Mouse (Mus musculus) A20 (cell line): ENCODE results near the gene Clca3a1.
"Not testable (repeated sequence)": the region's sequence is repeated elsewhere in the genome, so short reads cannot be mapped to it uniquely, and the experiment has no call there.

Source experiments
- DNase-seq: peaks from one replicate; pipeline ENCODE4 v3.0.0-alpha.2; 2011; ENCODE audit warnings: low read depth, low spot score

Gene Clca3a1

GRCm38 (mm10) chr3:144760592-144761309 is at the start of gene Clca3a1:
TSS of gene Clca3a1 (minus strand) at chr3:144760977.
- DNase-seq = no peak

- not testable (repeated sequence) for DNase-seq
Observed at GRCm38 (mm10) chr3:144808153-144808925, 47.6 kb upstream of the Clca3a1 start.

DNA sequence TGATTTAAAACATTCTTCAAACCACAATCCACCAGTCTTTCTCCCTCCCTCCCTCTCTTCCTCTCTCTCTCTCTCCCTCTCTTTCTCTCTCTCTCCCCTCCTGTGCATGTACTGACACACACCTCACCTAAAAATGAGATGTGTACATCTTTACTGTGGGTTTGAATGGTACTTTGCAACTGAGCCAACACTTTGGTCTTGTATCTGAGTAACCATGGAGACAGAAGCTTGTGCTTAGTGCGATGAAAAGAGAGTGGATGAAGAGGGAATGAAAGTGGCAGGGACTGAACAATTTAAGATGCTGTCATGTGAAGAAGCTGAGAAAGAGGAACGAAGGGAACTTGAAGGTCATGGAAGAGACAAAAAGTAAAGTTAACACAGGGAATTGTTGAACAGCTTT is 45.8 kb upstream of the Clca3a1 start:
- DNase-seq = not testable (repeated sequence)

- DNase-seq = peak; percentile 71
Observed at GRCm38 (mm10) chr3:144801861-144802260, 41.1 kb upstream of the Clca3a1 start.

GRCm38 (mm10) chr3:144785181-144786148 is 24.7 kb upstream of the Clca3a1 start:
- no peak for DNase-seq

- no peak for DNase-seq
Observed at GRCm38 (mm10) chr3:144765161-144765560, 4.4 kb upstream of the Clca3a1 start.

DNA sequence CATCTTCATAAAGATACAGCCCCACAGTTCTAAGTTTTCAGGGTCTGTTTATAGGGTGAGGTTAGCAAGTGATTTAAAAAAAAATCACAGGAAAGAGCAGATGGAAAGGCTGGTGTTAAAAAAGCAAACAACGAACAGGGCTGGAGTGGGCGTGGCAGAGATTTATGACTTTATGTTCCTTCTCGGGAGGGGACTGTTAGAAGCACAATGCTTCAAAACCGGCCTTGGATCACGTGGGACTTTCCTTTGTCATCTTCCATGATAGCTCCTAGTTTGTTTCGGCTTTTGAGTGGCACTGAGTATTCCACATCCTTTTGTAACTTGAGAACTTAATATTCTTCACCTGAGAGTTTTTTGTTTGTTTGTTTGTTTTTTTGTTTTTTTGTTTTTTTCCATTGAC is 677 bp upstream of the Clca3a1 start:
- DNase-seq = no peak

- DNase-seq = no peak
Observed at GRCm38 (mm10) chr3:144759719-144760118, 1.1 kb downstream of the Clca3a1 start.

DNA sequence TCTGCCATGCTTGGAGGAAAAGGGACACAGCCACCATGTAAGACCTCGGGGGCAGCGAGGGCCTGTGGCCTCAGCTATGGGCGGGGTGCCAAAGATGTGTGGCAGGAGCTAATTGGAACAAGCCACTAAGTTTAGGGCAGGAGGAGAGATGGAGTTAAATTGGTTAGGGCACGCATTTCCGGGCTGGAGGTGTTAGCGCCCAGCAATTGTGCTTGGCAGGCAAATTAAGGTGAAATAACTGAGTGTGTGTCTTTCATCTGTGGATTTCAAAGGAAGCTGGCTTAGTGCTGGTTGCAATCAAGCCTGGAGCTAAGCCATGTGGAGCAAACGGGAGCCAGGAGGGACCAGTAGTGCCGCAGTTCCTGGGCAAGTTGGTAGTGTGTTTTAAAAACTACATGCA is 4.7 kb downstream of the Clca3a1 start:
- not testable (repeated sequence) for DNase-seq

- DNase-seq = peak; percentile 37
Observed at GRCm38 (mm10) chr3:144753120-144753519, 7.7 kb downstream of the Clca3a1 start.

- DNase-seq = not testable (repeated sequence)
Observed at GRCm38 (mm10) chr3:144749062-144749963, 11.5 kb downstream of the Clca3a1 start.

DNA sequence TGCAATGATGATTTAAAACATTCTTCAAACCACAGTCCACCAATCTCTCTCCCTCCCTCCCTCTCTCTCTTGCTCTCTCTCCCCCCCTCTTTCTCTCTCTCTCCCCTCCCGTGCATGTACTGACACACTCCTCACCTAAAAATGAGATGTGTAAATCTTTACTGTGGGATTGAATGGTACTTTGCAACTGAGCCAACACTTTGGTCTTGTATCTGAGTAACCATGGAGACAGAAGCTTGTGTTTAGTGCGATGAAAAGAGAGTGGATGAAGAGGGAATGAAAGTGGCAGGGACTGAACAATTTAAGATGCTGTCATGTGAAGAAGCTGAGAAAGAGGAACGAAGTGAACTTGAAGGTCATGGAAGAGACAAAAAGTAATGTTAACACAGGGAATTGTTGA is 13.1 kb downstream of the Clca3a1 start:
- DNase-seq = not testable (repeated sequence)

GRCm38 (mm10) chr3:144738396-144738795 is 22.4 kb downstream of the Clca3a1 start:
- not testable (repeated sequence) for DNase-seq

DNA sequence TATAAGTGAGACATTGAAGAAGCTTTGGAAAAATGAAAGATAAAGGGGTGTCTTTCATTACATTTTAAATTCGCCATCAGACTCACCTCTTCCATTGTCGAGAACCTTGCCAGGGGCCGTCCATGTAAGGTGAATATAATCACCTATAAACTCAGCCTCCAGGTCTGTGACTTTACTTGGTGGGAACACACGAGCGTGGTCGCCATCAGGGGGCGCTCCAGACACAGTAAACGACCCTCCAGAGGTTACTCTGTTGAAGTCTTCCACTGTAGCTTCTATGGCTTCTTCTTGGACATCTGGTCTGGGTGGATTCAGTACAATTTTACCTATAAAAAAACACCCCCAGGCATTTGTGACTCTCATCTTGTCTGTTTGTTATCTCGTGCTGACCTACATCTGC is 23.9 kb downstream of the Clca3a1 start:
- peak; percentile 63 for DNase-seq

DNA sequence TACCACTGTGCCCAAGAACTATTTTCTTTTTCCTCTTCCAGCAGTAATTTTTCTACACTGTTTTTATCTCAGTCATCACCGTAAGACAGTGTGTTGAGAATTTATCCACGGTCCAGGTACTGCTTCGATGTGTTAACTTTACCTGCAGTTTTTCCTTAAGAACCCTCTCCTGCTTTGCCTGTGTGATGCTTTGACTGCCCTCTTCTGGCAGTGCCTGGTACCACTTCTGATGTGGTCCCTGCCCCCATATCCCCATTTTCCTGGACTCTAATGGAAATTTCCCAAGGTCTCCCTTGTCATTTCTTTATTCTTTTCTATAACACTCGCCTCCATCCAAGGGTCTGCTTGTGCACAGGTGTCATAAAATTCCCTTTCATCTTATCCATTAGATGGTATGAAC is 37.3 kb downstream of the Clca3a1 start:
- DNase-seq = peak; percentile 49

- DNase-seq = not testable (repeated sequence)
Observed at GRCm38 (mm10) chr3:144722566-144722965, 38.2 kb downstream of the Clca3a1 start.

DNA sequence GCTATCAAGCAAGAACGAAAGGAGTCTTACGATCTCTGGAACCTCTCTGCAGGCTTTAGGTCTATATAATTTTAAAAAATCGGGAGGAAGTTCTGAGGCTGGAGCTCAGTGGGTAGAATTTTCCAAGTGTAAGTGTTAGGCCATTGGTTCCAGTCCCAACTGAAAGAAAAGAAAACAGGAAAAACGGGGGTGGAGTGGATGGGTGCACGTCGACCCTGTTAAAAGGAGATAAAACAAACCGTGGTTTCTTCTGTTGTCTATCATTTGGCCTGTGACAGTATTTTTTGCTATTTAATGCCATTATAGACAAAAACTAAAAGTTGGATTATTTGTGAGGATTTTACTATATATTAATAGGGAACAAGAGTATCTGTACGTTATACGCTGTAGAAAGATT is 38.9 kb downstream of the Clca3a1 start:
- no peak for DNase-seq

DNA sequence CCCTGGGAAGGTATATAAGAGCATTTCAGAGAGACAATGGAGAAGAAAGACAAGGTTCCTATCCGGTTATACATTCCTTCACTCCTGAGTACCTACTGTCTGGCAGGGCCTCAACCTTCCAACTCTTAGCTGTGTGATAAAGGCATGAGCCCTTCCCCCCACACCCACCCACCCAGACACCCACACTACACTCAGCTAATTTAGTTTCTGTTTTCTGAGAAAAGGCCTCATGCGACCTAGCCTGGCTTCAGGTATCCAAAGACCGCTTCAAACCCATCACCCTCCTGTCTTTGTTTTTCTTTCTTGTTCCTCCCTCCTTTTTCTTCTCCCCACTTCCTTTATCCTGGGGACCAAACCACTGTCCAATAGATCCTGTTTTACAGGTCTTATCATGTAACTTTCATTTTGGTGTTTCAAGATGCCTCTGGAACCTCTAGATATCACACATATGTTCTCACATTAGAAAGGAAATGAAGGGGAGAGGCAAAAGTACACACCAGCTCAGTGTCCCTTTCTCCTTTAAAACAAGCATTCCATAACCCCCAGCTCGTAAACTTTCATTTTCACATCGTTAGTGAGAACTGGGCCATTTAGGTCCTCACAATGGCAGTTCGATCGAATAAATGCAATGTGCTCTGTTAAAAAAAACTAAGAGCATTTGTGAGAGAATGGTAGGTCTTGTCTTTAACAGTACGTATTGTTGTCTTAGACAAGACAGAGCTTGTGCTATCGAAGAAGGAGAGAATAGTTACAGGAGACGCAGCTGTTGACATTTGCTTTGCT is 39.5 kb downstream of the Clca3a1 start:
- no peak for DNase-seq

DNA sequence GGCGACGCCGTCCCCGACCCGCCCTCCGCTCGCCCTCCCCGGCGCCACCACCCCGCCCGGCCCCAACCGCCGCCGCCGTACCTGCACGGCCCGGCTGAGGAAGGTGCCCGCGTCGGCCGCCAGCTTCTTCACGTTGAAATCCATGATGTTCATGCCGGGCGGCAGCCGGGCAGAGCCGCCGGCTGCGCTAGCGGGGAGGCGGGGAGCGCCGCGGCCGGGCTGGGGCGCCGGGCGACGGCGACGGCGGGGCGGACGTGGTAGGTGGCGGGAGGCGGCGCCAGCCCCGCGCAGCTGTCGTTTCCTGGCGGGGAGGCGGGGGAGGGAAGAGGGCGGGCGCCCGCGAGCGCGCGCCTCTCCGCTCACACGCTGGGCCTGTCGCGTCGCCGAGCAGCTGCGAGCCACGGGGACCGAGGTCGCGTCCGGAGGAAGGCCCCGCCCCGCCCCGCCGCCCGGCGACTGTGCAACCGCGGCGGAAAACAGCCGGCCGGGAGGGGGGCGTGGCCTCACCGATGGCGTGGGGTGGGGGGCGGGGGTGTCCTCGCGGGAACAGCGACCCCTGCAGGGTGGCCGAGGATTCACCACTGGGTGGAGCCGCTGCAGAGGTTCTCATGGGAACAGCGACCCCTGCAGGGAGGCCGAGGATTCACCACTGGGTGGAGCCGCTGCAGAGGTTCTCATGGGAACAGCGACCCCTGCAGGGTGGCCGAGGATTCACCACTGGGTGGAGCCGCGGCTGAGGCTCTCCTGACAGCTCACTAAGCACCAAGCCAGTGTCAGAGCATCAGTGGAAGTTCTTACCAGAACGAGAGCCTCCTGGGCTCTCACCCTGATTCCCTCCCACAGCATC is 40.7 kb downstream of the Clca3a1 start, which contains the start of gene Sh3glb1:
Gene Sh3glb1 (minus strand): TSS at position 435 of the 847 bp plus-strand sequence.
- peak; percentile 92 for DNase-seq
